Mouse (Mus musculus): ENCODE measurements around the gene Trp53rkb.

GRCm38 (mm10) chr2:166828306-166828705, 36.0 kb downstream of the Trp53rkb start:
- TF ChIP-seq POLR2A (IDR thresholded peaks at IDR 0.05; ENCODE audit: borderline replicate concordance, insufficient read depth, low read length): no peak
- TF ChIP-seq CTCF (IDR thresholded peaks at IDR 0.05; ENCODE audit: borderline replicate concordance, insufficient read depth, low read depth, low read length): no peak

Measured in cerebellum, adult 2 months (tissue).